Mouse (Mus musculus) mouse trophoblast stem cell (cell line): ENCODE measurements around the gene Gm49396.

Experiments used
- in situ Hi-C, 2 experiments: fragments of 300-500 bp; cut with MseI, MboI; formaldehyde crosslinking; loops; 2 replicates in 1 of 2; 3 replicates in 1 of 2; pipeline ENCODE4 v1.15.1; 2025

Gm49396 gene

GRCm38 (mm10) chr7:30586455-30587020 is 23.4 kb downstream of the Gm49396 start:
- in situ Hi-C loops, result no loop called here

- in situ Hi-C loops, result no loop called here
Observed at GRCm38 (mm10) chr7:30587842-30588667, 24.9 kb downstream of the Gm49396 start.

DNA sequence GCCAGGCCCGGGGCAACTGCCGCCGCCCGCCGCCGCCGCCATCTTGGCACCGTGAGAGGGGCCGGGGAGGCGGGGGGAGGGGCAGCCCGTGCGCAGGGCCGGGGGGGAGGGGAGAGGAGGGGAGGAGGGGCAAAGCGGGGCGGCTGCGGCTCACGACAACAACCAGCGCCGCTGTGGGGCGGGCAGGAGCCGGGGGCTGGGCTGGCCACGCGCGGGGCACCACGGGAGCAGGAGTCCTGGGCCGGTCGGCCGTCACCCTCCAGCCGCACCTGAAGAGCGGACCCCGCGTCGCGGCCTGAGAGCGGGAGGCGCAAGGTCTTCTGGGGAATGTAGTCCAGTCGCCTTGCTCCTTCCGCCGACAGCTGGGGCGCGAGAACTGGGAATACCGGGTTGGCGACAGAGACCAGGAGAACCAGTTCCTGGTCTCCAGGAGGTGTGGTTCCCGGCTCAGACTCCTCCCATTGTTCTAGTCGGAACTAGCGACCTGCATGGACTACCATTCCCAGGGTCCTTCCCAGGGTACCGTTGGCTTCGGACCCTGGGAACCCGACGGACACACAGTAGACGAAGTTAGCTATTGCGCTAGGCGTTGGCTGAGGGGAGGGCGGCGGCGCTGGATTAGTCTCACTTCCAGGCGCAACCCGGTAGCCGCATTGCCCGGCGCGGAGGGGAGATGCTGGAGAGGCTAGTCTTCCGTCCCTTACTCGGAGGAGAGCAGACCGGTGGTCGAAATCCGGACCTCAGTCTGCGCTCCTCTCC is 25.7 kb downstream of the Gm49396 start, which contains the start of gene Kmt2b:
Gene Kmt2b (minus strand): TSS at position 51 of the 759 bp plus-strand sequence.
- in situ Hi-C loops, result no loop called here

- in situ Hi-C loops, result no loop called here
Observed at GRCm38 (mm10) chr7:30589435-30590301, 26.5 kb downstream of the Gm49396 start.

DNA sequence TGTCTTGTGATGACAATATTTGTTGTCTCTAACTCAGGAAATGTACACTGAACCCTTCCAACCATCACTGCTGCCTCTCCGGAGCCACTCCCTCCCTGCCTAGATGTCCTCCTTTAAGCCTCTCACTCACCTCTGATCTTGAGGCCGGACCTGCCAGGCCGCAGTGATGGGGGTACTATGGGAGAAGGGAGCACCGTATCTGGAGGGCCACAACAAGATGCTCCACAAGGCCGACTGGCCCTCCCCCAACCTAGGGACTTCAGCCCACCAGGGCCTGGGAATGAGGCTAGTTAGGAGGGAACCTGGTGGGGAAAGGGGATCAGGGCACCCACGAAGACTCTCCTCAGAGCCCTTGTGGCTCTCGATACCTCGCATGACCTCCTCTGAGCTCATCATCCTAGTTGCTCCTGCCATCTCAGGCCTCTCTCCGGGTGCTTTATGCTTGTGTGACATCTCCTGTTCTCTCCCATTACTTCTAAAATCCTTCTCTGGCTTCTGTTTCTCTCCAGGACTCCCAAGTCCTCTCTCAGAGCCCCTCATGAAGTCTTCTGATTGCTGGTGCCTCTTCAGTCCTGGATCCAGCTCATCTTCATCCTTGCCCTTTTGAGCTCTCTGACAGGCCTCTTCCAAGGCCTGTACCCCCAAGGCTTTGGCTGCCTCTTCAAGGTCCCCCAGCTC is 27.9 kb downstream of the Gm49396 start:
- in situ Hi-C loops, result no loop called here

- in situ Hi-C loops, result no loop called here
Observed at GRCm38 (mm10) chr7:30591605-30591951, 28.4 kb downstream of the Gm49396 start.

GRCm38 (mm10) chr7:30592772-30593423 is 29.8 kb downstream of the Gm49396 start:
- in situ Hi-C loops, result no loop called here

DNA sequence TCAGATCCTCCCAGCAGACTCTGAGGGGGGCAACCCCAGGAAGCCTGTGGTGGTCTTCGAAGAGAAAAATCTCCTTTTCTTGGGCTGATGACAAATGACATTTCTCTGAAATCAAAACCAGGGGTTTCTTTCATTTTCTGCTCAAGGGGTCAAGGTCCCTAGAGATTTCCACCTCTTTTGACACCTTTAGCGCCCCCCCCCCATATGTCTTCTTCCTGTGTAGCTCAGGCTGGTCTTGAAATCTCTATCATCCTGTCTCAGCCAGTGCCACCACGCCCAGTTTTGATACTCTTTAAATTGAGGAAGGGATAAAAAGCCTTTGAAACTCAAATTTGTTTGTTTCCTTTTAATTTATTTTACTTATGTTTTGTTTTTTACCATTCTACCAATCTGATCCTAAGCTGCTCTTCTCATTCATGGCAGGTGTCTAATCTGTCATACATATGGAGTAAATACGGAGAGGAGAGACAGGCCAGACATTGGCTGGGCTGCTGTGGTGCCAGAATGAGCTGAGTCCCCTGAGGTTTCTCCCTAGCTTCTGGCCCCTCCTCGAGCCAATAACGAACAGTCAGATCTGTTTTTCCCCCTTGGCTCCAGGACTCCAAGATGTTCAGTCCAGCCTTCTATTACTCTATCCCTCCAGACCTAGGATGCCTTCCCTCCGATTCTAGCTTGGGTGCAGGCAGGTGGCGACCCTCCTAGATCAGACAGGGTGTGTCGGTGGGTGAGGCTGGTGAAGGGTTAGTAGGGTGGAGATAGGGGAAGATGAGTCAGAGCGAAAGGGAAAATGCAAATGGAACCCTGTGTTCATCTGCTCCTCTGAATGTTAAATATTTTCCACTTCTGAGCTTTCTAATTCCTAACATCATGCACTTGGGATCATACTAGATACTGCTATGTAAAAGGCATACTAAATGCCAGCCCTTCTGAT is 30.7 kb downstream of the Gm49396 start:
- in situ Hi-C loops, result no loop called here

GRCm38 (mm10) chr7:30594510-30595024 is 31.4 kb downstream of the Gm49396 start:
- in situ Hi-C loops, result no loop called here

DNA sequence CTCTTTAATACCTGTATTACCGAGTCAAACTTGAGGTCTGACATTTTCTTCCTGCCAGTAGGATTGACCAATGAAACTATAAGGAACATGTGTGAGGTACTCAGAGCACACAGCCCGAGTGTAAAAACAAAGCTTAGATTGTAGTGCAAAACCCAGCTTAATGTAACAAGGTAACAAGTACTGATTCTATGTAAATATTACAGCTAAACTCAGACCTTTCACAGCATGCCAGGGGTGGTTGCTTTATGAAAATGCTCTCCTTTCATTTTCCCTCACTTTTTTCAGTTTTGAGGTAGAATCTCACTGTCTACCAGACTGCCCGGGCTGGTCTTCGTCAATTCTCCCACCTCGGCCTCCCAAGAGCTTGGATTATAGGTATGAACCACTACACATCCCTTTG is 32.9 kb downstream of the Gm49396 start:
- in situ Hi-C loops, result no loop called here

DNA sequence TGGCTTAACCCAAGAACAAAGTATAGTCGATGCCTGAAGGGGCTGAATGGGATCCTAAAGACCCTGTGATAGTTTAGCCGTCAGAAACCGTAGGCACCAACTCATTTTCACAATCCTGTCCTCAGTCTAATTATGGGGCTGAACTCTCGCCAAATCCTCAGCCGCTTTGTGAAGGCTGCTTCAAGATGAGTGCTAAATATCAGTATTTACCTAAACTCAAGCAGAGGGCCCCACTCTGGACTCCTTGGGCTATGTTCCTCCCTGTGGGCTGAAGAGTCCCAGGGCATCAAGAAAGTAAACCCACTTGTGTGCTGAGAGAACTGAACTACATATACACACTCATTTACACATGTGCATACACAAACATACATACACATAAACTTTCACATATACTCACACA is 33.7 kb downstream of the Gm49396 start:
- in situ Hi-C loops, result no loop called here

GRCm38 (mm10) chr7:30598786-30599185 is 35.6 kb downstream of the Gm49396 start, which contains the start of gene Zbtb32:
Zbtb32 (minus strand) TSS chr7:30598909.
- in situ Hi-C loops, result no loop called here

- in situ Hi-C loops, result no loop called here
Observed at GRCm38 (mm10) chr7:30599933-30600353, 36.8 kb downstream of the Gm49396 start.

DNA sequence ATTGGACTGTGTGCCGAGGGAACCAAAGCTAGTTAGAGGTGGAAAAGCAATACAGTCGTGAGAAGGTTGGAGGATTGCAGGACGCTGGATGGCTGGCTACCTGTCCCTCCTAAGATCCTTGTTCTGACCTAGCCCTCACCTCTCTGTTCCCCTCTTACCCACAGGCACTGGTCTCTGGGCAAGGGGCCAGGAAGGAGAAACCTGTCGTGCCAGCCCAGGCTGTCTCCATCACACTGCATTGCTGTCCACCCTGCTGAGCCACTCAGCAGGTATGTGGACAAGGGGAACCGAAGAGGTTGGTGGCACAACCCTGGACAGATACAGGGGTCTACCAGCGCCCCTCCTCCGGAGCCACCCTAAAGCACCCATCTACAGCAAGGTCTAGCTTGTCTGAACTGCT is 37.5 kb downstream of the Gm49396 start:
- in situ Hi-C loops, result no loop called here

DNA sequence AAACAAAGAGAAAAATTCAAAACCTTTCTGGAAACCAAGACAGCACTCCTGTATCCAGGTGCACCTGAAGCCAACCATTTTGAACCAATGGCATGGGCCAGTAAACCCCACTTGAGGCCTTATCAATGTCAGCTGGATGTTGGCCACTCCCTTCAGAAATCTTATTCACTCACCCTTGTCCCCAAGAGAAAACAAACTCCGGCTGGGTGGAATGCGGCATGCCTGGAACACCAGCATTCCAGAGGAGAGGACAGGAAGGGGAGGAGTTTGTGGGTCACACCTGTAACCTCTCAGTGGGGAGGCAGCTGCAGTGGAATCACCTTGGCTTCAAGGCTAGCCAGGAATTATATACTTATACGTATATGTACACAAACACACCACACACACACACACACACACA is 39.4 kb downstream of the Gm49396 start:
- in situ Hi-C loops, result no loop called here

DNA sequence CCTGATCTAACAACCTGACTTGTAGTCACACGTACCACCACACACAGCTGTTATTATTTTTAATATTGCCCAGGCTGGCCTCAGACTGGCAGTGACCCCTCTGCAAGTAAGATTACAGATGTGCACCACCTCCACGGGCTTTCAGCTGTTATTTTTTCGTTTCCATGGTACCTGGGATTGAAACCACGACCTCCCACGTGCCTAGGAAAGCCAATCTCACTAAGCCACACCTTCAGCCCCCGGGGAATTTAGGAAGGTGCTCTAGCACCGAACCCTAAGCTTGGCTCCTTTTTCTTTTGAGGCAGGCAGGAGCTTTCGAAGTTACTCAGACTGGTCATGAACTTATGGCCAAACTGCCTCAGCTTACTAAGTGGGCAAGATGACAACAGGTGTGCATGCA is 41.3 kb downstream of the Gm49396 start:
- in situ Hi-C loops, result no loop called here

- in situ Hi-C loops, result no loop called here
Observed at GRCm38 (mm10) chr7:30604944-30605343, 41.8 kb downstream of the Gm49396 start.

GRCm38 (mm10) chr7:30607706-30608309 is 44.7 kb downstream of the Gm49396 start:
- in situ Hi-C loops, result no loop called here

DNA sequence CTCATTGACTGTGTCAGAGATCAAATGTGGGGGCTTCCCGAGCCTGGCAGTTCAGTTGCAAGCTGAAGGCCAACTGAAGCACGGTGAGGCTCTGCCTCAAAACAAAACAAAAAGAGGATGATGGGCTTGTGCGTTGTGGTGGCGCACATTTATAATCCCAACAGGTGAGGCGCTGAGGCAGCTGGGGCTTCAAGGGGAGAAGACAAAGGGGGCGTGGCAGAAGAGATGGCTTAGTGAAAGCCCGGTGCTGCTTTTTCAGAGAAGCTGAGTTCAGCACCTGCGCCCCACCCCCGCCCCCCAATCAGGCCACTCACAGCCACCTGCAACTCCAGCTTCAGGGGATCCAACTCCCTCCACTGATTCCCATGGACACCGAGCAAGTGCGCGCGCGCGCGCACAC is 45.3 kb downstream of the Gm49396 start:
- in situ Hi-C loops, result no loop called here
